Mouse (Mus musculus): Measurements from ENCODE around the gene Zbtb20.

DNA sequence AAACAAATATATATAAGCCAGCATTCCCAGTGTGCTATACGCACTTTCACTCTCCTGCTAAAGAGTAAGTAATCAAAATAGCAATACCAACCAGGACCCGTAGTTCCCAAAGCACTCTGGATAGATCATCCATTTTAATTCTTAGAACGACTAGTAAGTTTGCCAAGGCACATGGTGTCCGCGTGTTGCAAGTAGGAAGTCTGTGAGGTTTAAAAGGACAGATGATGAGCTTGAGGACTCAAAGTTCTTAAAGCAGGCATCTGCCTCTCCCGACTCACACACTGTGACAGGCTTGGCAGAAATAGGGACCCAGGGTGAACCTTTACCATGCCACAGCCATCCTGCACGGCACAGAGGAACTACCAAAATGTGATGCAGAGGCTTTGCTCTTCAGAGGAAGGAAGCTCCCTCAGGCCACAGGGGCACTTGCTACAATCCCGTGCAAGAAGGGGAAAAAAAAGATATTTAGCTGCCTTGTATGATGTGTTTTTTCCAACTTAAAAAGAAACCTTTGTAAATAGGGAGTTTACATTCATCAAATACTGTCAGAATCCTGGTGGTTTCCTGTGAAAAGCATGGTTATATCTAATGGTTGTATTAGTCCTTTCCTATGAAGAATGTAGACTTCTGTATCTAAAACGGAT lies 619.6 kb downstream of the Zbtb20 start:
- TF ChIP-seq CTCF (IDR thresholded peaks at IDR 0.05; ENCODE audit: low read depth, low read length) (no peak), POLR2A (IDR thresholded peaks at IDR 0.05; ENCODE audit: borderline replicate concordance, low read depth, low read length) (no peak)

Measured in bone marrow macrophage, adult 2 months (primary cell).